Mouse (Mus musculus) lung, embryonic 15.5 days (tissue): ENCODE results near the gene Eif4g3. TPM values are rescaled to one million over a fixed set of nuclear protein-coding genes. Genes with fewer than 3 reads are reported as not detected.

ENCODE experiments used
- ATAC-seq: fragments of 200-750 bp; cut with Nextera tagmentation; 2 replicates; pipeline ENCODE4 v1.8.0; 2017; ENCODE audit warnings: moderate number of reproducible peaks, borderline replicate concordance; ENCODE audit not compliant: low FRiP score, low TSS enrichment; ENCODE audit errors: extremely low read depth
- H3K27ac ChIP-seq: fragments of 300-500 bp; sonication (generic); 2 replicates; pipeline ENCODE4 v1.5.1; 2015; ENCODE audit warnings: moderate library complexity, mild to moderate bottlenecking, inconsistent platforms
- H3K27me3 ChIP-seq: fragments of 300-500 bp; sonication (generic); 2 replicates; pipeline ENCODE4 v1.6.1; 2015; ENCODE audit warnings: inconsistent platforms
- H3K36me3 ChIP-seq: fragments of 300-500 bp; sonication (generic); 2 replicates; pipeline ENCODE4 v1.6.1; 2015; ENCODE audit warnings: inconsistent platforms
- H3K4me1 ChIP-seq: fragments of 300-500 bp; sonication (generic); 2 replicates; pipeline ENCODE4 v1.6.1; 2015; ENCODE audit warnings: inconsistent platforms
- H3K4me2 ChIP-seq: fragments of 300-500 bp; sonication (generic); 2 replicates; pipeline ENCODE4 v1.6.1; 2015; ENCODE audit warnings: inconsistent platforms, mild to moderate bottlenecking, moderate library complexity
- H3K4me3 ChIP-seq: fragments of 300-500 bp; sonication (generic); 2 replicates; pipeline ENCODE4 v1.5.1; 2015; ENCODE audit warnings: mild to moderate bottlenecking, inconsistent platforms
- H3K9ac ChIP-seq: fragments of 300-500 bp; sonication (generic); 2 replicates; pipeline ENCODE4 v1.6.1; 2015; ENCODE audit warnings: inconsistent platforms
- H3K9me3 ChIP-seq: fragments of 300-500 bp; sonication (generic); 2 replicates; pipeline ENCODE4 v1.6.1; 2016; ENCODE audit warnings: inconsistent platforms
- WGBS: fragments of 180-500 bp; shearing (Covaris S2); methylation state at CpG from one replicate; pipeline ENCODE4 v1.1.7; 2015; 5-methylcytosine and 5-hydroxymethylcytosine counted together
- polyA plus RNA-seq: library from polyadenylated mRNA; unstranded; fragments of >200 nt; fragmentation: Nextera tagmentation; extraction: Ambion mirVana; gene quantifications from 2 replicates; pipeline ENCODE4 v1.2.1, GENCODE M21; 2015

The Eif4g3 gene
- polyA plus RNA-seq, 1 experiment from 2014 or later = 29.6 TPM

- Histone ChIP-seq H3K36me3 (peaks cover 12% of the 10 kb centered on the region), H3K9me3 (no peaks in the 10 kb centered on the region), H3K4me1 (peaks cover 28% of the 10 kb centered on the region), H3K27ac (peak overlapping the region; percentile 100; the same call in 1 of the 2 replicates), H3K9ac (peak overlapping the region; percentile 96), H3K4me3 (peak overlapping the region; percentile 98), H3K27me3 (no peaks in the 10 kb centered on the region), H3K4me2 (peak overlapping the region; percentile 77)
- no peak for ATAC-seq
- 70% methylated on average over 11 of the region's 11 CpGs for WGBS
These were observed 225.3 kb downstream of the Eif4g3 start for GRCm38 (mm10) chr4:138217951-138218685.

GRCm38 (mm10) chr4:138219331-138219730 lies 226.5 kb downstream of the Eif4g3 start:
- H3K9ac ChIP-seq = no peak overlapping the region

GRCm38 (mm10) chr4:138220761-138221160 lies 227.9 kb downstream of the Eif4g3 start:
- peaks cover 37% of the 10 kb centered on the region for H3K36me3 ChIP-seq
- peaks cover 22% of the 10 kb centered on the region for H3K4me1 ChIP-seq
- ATAC-seq = no peak
- no peak overlapping the region for H3K4me3 ChIP-seq
- no peaks in the 10 kb centered on the region for H3K27me3 ChIP-seq
- WGBS = 69% methylated on average over 7 of the region's 7 CpGs
- H3K4me2 ChIP-seq = no peak overlapping the region
- no peak overlapping the region for H3K27ac ChIP-seq
- H3K9me3 ChIP-seq = no peaks in the 10 kb centered on the region
- no peak overlapping the region for H3K9ac ChIP-seq

More at GRCm38 (mm10) chr4:138219331-138219730, 226.5 kb downstream of the Eif4g3 start:
- Histone ChIP-seq H3K4me3 (no peak overlapping the region), H3K27ac (no peak overlapping the region), H3K9me3 (no peaks in the 10 kb centered on the region), H3K36me3 (peaks cover 24% of the 10 kb centered on the region), H3K4me2 (no peak overlapping the region), H3K27me3 (no peaks in the 10 kb centered on the region), H3K4me1 (peaks cover 28% of the 10 kb centered on the region)
- ATAC-seq = no peak
- WGBS = 78% methylated on average over 5 of the region's 5 CpGs

- 69% methylated on average over 5 of the region's 5 CpGs for WGBS
- Histone ChIP-seq H3K4me3 (no peak overlapping the region), H3K4me2 (no peak overlapping the region), H3K36me3 (peaks cover 44% of the 10 kb centered on the region), H3K27me3 (no peaks in the 10 kb centered on the region), H3K9me3 (no peaks in the 10 kb centered on the region), H3K27ac (no peak overlapping the region), H3K9ac (no peak overlapping the region), H3K4me1 (peaks cover 20% of the 10 kb centered on the region)
- ATAC-seq = no peak
These were observed 228.6 kb downstream of the Eif4g3 start for GRCm38 (mm10) chr4:138221406-138221805.

- no peak overlapping the region for H3K4me2 ChIP-seq
- no peaks in the 10 kb centered on the region for H3K9me3 ChIP-seq
- H3K27ac ChIP-seq = no peak overlapping the region
- no peak overlapping the region for H3K4me3 ChIP-seq
- peaks cover 20% of the 10 kb centered on the region for H3K4me1 ChIP-seq
- no peak for ATAC-seq
- H3K9ac ChIP-seq = no peak overlapping the region
- WGBS = 74% methylated on average over 5 of the region's 5 CpGs
- H3K27me3 ChIP-seq = no peaks in the 10 kb centered on the region
- peaks cover 52% of the 10 kb centered on the region for H3K36me3 ChIP-seq
These were observed 229.6 kb downstream of the Eif4g3 start for GRCm38 (mm10) chr4:138222396-138222795.

DNA sequence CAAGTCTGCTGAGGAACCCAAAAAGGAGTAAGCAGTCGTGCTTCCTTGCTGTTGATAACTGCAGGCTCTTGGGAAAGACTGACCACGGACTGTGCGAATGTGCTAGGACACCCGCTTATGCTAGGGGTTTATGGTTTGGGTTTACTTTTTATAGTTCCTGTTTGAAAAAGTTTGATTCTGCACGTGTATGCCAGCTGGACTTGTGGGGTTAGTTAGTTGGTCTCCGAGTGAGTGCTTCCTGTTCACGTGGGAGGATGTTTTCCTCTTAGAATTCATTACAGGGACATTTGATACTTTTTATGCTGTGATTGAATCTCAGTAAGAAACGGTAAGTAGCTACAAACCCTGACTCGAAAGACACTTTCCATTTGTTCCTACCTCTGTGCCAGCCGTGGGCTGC lies 230.8 kb downstream of the Eif4g3 start:
- no peak for ATAC-seq
- no peak overlapping the region for H3K4me3 ChIP-seq
- H3K27ac ChIP-seq = no peak overlapping the region
- H3K27me3 ChIP-seq = no peaks in the 10 kb centered on the region
- peaks cover 12% of the 10 kb centered on the region for H3K4me1 ChIP-seq
- H3K36me3 ChIP-seq = peaks cover 64% of the 10 kb centered on the region
- WGBS = 81% methylated on average over 10 of the region's 10 CpGs
- H3K4me2 ChIP-seq = no peak overlapping the region
- no peaks in the 10 kb centered on the region for H3K9me3 ChIP-seq
- no peak overlapping the region for H3K9ac ChIP-seq

DNA sequence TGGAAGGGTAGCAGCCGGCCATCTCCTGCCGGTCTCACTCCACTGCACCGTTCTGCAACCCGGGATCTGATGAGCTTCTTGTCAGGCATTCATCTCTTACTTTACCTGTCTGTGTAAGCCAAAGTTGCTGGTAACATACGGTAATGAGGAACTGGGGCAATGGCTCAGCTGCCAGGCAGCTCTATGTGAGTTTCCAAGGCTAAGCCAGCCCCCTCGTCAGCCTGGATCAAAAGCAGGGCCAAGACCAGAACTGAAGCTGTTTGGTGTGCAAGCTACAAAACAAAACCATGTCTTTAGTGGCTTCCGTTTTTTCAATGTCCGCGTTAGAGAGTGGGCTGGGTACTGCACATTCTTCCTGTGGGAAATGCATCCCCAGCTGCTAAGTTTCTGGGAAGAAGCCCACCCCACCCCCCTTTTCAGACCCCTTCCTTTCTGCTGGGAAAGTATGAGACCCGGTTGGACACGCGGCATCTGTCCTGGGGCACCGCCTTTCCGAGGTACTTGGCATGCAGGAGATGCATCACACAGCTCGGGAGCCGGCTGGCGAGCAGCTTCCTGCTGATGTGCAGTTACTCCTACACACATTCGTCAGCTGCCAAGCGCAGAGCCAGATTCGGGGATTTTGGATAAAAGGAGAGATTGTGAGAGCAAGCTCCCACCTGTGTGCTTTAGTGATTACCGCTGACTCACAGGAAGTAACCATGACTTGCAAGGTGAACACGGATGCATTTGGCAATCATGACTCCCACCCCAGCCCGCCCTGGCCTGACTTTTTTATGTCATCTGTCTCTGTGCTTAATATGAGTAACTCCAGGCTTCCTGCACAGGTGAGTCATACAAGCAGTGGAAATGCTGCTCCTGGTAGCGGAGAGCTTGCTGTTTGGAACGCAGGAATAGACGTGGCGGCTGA lies 254.2 kb downstream of the Eif4g3 start:
- no peak overlapping the region for H3K27ac ChIP-seq
- peaks cover 26% of the 10 kb centered on the region for H3K4me1 ChIP-seq
- H3K4me3 ChIP-seq = no peak overlapping the region
- H3K9me3 ChIP-seq = no peaks in the 10 kb centered on the region
- WGBS = 65% methylated on average over 27 of the region's 27 CpGs
- H3K36me3 ChIP-seq = peaks cover 53% of the 10 kb centered on the region
- ATAC-seq = no peak
- H3K9ac ChIP-seq = no peak overlapping the region
- peaks cover 27% of the 10 kb centered on the region for H3K27me3 ChIP-seq
- H3K4me2 ChIP-seq = no peak overlapping the region

GRCm38 (mm10) chr4:138250088-138250960 lies 257.5 kb downstream of the Eif4g3 start, which contains the start of the genes Sh2d5 and Kif17:
Gene Sh2d5 (plus strand): TSS chr4:138250403.
Gene Kif17 (plus strand): TSS chr4:138250435.
- 1% methylated on average over 64 of the region's 74 CpGs for WGBS
- Histone ChIP-seq H3K4me3 (peak within 1 kb of the TSS; percentile 52), H3K36me3 (peaks cover 22% of the 10 kb centered on the region), H3K9me3 (no peaks in the 10 kb centered on the region), H3K4me1 (peaks cover 33% of the 10 kb centered on the region), H3K27me3 (peaks cover 35% of the 10 kb centered on the region), H3K27ac (no peak within 1 kb of the TSS), H3K4me2 (peak within 1 kb of the TSS; percentile 99), H3K9ac (peak within 1 kb of the TSS; percentile 36)
- ATAC-seq = peak; percentile 80; the same call in 1 of the 2 replicates

DNA sequence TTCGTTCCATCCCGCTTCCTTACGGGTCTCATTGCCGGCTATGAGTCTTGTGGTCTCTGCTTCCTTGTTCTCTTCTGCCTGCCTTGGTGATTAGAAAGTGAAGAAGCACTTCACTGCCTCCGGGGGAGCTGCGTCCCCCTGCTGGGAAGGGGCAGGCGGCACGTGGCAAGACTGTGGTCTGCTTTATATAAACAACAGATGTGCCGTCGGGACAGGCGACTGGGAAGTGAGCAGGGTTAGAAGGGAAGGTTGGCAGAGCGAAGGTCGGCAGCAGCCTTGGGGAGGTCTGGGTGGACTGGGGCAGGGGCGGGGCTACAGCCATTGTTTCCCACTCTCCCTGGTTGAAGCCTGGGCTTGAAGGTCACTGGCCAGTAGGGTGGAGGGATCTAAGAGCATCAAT lies 259.0 kb downstream of the Eif4g3 start:
- ATAC-seq = 0 out of 2 replicates have a peak, but pooled peaks have one; percentile 32
- peaks cover 8% of the 10 kb centered on the region for H3K36me3 ChIP-seq
- H3K4me1 ChIP-seq = peaks cover 33% of the 10 kb centered on the region
- under 1% methylated on average over 14 of the region's 14 CpGs for WGBS
- H3K4me2 ChIP-seq = peak overlapping the region; percentile 48
- H3K4me3 ChIP-seq = peak overlapping the region; percentile 5
- H3K9me3 ChIP-seq = no peaks in the 10 kb centered on the region
- no peak overlapping the region for H3K27ac ChIP-seq
- peaks cover 35% of the 10 kb centered on the region for H3K27me3 ChIP-seq
- no peak overlapping the region for H3K9ac ChIP-seq

DNA sequence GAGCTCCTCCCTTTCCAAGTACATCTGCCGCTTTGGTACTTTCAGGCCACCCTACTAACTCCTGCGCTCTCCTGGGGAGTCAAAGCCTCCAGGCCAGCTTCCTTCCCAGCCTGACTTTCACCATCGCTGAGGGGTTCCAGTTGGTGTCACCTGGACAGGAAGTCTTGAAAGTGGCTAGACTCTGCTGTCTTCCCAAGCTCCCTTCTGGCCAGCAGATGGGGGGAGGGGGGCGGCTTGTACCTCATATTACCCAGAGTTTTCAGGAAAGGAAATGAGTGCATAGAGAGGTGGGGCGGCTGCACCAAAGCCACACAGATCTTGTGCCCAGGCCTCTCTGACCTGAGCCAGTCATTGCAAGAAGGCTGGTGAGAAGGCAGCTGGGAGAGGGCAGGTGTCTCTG lies 259.4 kb downstream of the Eif4g3 start:
- Histone ChIP-seq H3K36me3 (peaks cover 4% of the 10 kb centered on the region; the same call in 1 of the 2 replicates), H3K4me1 (peaks cover 33% of the 10 kb centered on the region), H3K4me3 (peak overlapping the region; percentile 5; the same call in 1 of the 2 replicates), H3K9ac (no peak overlapping the region), H3K9me3 (no peaks in the 10 kb centered on the region), H3K27ac (no peak overlapping the region), H3K4me2 (peak overlapping the region; percentile 48), H3K27me3 (peaks cover 35% of the 10 kb centered on the region)
- WGBS = 26% methylated on average over 5 of the region's 5 CpGs
- ATAC-seq = no peak

GRCm38 (mm10) chr4:138257116-138257687 lies 264.4 kb downstream of the Eif4g3 start:
- H3K9ac ChIP-seq = no peak overlapping the region
- no peaks in the 10 kb centered on the region for H3K36me3 ChIP-seq
- no peak for ATAC-seq
- no peak overlapping the region for H3K4me2 ChIP-seq
- H3K27ac ChIP-seq = no peak overlapping the region
- 76% methylated on average over 22 of the region's 22 CpGs for WGBS
- peaks cover 6% of the 10 kb centered on the region; the same call in 1 of the 2 replicates for H3K27me3 ChIP-seq
- no peaks in the 10 kb centered on the region for H3K9me3 ChIP-seq
- H3K4me3 ChIP-seq = no peak overlapping the region
- H3K4me1 ChIP-seq = peaks cover 9% of the 10 kb centered on the region
